Mouse (Mus musculus) retina, postnatal 1 day (tissue): Measurements from ENCODE around the gene Cdh26.

Experiments used
- DNase-seq: peaks from one replicate; pipeline ENCODE4 v3.0.0-alpha.2; 2012

The Cdh26 gene

GRCm38 (mm10) chr2:178449386-178449785, 19.1 kb downstream of the Cdh26 start:
- DNase-seq, result no peak

DNA sequence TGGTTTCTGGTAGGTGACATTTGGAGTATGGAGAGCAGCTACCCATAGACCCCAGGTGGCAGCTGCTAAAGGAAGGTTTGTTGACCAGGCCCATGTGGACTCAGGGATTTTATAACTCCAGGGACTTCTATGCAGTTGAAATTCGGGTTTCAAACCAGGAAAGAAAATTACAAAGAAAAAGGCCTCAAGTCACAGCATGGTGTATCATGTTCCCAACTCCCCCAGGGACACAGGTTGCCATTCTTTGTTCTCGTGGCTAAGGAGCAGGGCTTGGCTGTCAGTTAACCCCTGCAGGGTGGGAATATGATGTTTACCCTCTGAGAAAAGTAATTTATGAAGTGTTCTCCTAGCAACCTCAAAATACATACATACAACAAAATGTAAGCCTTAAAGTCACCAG, 19.9 kb downstream of the Cdh26 start:
- no peak for DNase-seq

DNA sequence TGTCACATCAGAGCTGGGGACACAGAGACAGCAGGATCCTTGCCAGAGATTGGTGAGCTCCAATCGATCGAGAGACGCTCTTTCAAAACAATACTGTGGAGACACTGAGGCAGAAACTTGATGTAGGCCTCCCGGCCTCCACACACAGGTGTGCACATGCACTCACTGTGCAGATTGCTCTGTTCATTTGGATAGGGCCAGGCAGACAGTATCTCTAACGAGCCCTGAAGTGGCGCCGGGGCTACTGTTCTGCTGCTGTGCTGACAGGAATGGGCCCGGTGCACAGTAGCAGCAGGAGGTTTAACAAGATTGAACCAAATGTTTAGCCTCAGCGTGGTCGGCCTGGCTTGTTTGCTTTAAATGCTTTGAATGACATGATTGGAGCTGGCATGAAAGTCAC, 20.6 kb downstream of the Cdh26 start:
- no peak for DNase-seq

DNA sequence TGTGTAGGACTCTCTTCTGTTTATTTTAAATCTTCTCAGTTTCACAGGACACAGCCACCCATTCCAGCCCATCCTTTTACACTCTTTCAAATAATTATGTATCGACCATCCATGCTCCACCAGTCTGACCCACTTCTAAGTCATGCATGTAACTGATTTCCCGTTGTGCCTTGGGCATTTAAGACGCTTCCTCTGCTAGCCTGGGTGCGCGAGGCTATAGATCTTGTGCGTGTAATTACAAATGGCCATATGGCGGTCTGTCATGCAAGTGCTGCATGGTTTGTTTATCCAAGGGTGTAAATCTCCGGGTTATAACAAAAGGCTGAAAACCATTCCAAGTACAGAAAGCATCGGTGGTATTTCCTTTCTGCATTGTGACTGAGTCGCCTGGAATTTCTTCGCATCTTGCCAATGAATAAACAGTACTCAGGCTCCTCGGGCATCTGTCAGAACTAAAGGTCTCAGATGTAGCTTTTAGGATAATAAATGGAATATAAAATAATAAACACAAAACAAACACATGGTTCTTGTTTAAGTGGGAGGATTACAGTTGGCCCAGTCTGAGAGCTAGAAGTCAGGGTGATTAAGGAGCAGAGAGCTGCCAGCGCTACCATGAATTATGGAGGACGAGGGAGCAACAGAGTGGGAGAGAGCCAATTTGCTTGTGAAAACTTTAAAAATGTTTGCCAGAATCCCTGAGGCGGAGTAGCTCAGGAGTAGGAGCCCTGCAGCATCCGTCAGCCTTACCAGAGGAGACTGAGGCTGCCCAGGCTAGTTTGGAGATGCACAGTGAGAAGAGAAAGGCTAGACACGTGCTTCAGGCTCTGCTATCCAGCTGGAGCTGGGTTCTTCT, 24.6 kb downstream of the Cdh26 start:
- peak; percentile 79 for DNase-seq

DNA sequence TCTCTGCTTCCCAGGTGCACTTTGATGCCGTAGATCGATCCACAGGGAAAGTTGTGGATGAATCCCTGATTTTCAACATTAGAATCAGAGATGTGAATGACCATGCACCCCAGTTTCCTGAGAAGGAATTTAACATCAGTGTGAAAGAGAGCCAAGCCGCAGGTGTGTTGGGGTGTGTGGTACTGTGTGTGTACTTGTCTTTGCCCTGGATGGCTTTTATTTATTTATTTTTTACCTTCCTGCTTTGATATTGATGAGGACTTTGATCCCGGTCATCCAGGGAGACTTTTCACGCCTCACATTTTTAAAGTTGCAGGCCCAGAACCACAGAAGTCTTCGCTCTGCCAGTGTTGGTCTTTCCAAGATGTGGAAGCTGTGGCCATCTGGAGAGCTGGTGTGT, 27.1 kb downstream of the Cdh26 start:
- DNase-seq, result no peak

DNA sequence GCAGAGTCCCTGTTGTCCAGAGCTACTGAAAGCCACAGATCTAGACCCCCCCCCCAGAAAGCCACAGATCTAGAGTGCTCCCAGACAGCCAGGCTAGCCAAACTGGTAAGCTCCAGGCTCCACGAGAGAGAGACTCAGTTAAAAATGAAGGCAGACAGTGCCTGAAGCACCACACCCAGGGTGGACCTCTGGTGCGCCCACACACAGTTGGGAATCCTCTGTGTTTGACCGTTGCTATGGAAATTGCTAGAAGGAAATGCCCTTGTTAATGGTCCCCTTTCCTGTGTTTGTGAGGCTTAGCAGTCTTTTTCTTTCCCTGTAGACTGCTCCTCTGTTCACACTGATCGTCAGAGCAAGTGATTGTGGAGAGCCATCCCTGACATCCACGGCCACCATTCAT, 30.0 kb downstream of the Cdh26 start:
- no peak for DNase-seq

GRCm38 (mm10) chr2:178471546-178472480, 41.5 kb downstream of the Cdh26 start:
- peak; percentile 32 for DNase-seq

- DNase-seq, result peak; percentile 69
Measured at GRCm38 (mm10) chr2:178473916-178474315, 43.6 kb downstream of the Cdh26 start.

- no peak for DNase-seq
Measured at GRCm38 (mm10) chr2:178477228-178477627, 46.9 kb downstream of the Cdh26 start.

GRCm38 (mm10) chr2:178479011-178479410, 48.7 kb downstream of the Cdh26 start:
- DNase-seq, result no peak

DNA sequence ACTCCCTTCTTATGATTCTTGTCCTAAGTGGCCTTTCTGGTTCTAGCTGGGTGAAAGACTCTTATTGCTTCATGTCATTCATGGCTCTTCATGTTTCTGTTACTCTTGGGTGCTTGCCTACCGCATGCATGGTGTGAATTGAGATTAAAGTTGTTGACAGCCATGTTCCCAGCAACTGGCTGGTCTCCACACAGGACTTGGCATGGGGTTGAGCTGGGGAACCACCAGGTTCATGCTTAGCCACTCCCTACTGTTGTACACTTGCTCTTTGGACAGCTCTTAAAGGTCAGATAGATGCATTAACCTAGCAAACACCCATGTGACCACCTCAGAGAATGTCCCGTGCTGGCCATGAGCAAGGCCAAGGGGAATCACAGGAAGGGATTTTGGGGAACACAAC, 50.6 kb downstream of the Cdh26 start:
- no peak for DNase-seq

DNA sequence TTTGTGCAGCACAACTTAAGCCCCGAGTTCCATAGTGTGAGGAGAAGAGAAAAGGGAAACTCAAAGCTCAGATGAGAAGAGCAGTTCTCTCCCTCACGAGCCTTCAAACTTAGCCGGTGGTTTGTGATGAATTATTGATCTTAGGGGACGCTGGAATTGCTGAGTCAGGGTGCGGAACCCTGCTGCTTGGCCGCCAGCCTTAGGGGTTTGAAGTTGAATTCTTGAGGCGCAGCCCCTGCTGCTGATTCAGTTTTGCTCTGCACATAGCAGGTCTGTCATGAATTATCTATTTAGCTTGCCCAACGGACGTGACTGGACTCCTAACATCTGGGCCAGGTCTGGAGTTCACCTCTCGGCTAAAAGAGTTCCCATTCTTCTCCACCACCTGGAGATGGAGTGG, 53.1 kb downstream of the Cdh26 start:
- no peak for DNase-seq

DNA sequence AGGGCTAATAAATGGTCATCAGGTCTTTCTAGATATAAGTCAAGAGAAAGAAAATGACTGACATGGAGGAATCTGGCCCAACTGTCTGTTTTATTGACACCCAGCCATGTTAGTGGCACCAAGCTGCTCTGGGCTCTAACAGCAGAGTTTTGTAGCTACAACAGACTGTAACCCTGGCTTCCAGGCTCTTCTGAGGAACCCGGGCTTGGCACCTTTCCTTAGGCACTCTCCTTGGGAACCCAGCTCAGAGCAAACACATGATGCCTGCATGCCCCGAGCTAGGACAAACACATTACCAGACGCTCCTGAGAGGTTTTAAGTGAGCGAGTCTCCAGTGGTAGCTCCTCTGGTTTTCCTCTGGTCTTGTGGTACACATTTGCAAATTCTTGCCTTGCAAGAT, 57.9 kb downstream of the Cdh26 start:
- no peak for DNase-seq

DNA sequence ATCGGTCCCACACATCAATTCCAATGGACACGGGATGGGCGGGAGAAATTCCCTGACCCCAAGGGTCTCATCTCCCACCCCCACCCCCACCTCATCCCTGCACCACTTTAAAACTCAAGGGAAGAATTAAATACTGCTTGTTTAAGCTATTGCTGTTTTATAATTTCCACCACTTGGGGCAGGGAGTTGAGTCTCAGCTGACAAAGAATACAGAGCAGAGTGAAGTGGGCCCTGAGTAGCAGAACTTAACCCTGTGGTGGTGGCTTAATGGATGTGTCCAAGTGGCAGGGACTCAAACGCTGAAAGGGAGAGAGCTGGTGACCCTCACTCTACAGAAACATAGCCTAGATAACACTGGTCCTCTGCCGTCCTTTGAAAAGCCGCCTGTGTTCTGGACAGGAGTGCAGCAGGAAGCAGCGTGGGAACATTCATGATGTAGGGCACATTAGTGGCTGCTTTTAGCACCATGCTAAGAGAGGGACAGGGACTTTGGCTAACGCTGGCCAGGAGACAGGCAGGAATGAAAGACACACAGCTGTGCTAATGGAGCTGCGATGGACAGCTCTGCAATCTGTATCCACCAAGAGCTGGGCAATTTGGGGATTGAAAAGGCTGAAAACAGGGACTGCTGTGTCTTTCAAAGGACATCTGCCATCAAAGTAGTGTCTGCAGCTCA, 60.1 kb downstream of the Cdh26 start:
- DNase-seq, result no peak

GRCm38 (mm10) chr2:178494066-178494465, 63.7 kb downstream of the Cdh26 start:
- DNase-seq, result no peak

DNA sequence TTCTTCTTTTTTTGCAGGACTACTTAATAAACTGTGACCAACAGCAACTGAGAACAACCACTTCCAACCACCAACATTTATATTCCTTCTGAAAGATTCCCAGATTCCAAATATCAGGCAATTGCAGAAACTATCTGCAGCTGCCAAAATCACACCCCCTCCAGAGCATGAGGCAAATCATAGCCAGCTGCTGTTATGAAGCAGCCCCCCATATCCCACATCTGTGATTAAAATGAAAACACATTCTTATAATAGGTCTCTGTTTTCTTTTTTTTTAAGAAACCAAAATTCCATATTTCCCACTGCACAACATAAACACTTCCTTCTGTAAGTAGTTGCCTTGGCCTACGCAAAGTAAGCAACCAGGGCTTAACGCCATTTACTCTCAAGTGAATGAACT, 65.5 kb downstream of the Cdh26 start:
- no peak for DNase-seq

DNA sequence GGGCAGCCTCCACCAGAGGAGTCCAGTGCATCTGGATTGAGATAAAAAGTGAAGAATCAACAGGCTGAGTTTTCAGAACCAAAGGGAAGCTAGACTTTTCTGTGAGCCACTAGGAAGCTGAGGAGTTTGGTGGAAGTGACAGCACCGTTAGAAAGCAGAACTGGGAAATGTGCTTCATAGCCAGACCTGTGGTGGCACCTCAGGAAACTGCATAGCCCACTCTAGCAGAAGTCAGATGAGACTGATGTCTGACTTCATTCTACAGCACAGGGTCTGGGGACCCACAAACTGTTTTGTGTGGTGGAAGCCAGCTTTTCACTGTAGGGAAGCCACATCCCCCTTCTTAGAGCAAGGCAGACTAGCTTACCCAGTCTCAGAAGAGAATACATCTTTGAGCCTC, 67.6 kb downstream of the Cdh26 start:
- DNase-seq, result no peak

DNA sequence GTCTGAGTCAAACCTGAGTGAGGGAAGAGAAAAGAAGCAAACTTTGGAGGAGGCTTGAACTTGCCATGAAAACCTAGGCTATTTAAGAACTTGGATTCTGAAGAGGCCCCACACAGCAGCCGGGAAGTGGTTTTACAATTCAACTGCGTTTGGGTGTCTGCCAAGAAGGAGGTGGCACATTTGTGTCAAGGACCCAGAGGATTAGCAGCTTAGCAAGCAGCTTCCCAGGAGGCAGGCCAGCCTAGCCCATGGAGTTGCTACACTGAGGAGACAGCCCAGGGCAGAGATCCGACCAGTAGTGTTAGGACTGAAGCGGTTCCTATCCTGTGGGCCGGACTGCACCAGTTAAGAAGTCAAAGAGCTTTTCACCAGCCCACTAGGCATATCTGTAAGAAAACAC, 68.1 kb downstream of the Cdh26 start:
- DNase-seq, result peak; percentile 62

- DNase-seq, result no peak
Measured at GRCm38 (mm10) chr2:178502469-178502868, 72.1 kb downstream of the Cdh26 start.

DNA sequence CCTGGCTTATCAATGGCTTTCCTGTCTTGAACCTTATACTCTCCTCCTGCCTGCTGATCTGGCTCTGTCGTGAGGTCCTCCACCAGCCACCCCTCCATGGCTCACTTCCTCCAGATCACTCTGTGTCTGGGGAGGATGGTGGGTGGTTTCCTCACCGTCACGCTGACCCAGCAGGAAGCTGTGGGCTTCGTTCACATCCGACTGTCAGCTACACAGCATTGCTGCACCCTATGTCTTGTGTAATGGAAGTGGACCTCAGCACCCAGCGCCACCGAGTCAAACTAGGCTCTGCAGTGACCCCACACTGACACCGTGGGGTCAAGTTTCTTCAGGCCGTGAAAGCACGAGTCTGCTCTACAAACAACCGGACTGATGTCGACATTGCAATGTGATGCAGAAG, 75.7 kb downstream of the Cdh26 start:
- DNase-seq, result no peak

DNA sequence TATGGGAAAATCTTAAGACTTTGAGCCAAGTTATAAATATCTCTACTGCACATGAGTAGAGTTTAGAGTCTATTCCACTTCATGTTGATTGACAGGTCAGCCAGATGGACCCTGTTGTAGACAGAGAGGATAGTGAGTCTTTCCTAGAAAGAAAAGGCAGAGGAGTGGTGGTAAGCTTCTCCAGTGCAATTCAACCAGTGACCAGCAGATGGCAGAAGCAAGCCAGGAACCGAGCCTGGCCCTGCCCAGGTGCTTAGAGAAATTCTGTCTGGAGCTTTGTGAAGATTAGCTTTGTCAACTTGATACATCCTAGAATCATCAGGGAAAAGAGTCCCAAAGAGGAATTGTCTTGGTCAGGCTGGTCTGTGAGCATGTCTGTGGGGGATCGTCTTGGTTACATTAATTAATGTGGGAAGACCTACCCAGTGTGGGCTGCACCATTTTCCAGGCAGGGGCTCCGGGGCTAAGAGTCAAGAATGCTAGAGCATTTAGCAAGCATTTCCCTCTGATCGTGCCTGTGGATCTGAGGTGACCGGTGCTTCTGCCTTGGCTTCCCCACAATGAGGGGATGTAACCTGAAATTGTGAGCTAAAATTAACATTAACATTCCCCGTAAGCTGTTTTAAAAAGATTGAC, 77.2 kb downstream of the Cdh26 start:
- peak; percentile 75 for DNase-seq

- DNase-seq, result no peak
Measured at GRCm38 (mm10) chr2:178508279-178508678, 77.9 kb downstream of the Cdh26 start.

GRCm38 (mm10) chr2:178513043-178513442, 82.7 kb downstream of the Cdh26 start:
- DNase-seq, result no peak
